Mouse (Mus musculus) embryonic facial prominence, embryonic 10.5 days (tissue): Measurements from ENCODE around the gene Gm7271. TPM values are rescaled to one million over a fixed set of nuclear protein-coding genes. Genes with fewer than 3 reads are reported as not detected.
A peak's percentile ranks its signal among the peaks of the same experiment; 100 is the strongest.

Source experiments
- DNase-seq: peaks from one replicate; pipeline ENCODE4 v3.0.0-alpha.2; 2017; ENCODE audit warnings: low spot score
- H3K27ac ChIP-seq: fragments of 300-500 bp; sonication (generic); replicated peaks from 2 replicates; pipeline ENCODE4 v1.5.1; 2016; ENCODE audit warnings: mild to moderate bottlenecking
- H3K27me3 ChIP-seq: fragments of 300-500 bp; sonication (generic); replicated peaks from 2 replicates; pipeline ENCODE4 v1.6.1; 2016; ENCODE audit warnings: low read depth, mild to moderate bottlenecking; ENCODE audit not compliant: poor library complexity, severe bottlenecking
- H3K36me3 ChIP-seq: fragments of 300-500 bp; sonication (generic); replicated peaks from 2 replicates; pipeline ENCODE4 v1.6.1; 2016; ENCODE audit warnings: mild to moderate bottlenecking, moderate library complexity
- H3K4me1 ChIP-seq: fragments of 300-500 bp; sonication (generic); 2 replicates; pipeline ENCODE4 v1.6.1; 2016
- H3K4me3 ChIP-seq: fragments of 300-500 bp; sonication (generic); 2 replicates; pipeline ENCODE4 v1.5.1; 2016; ENCODE audit warnings: mild to moderate bottlenecking, moderate library complexity
- H3K9me3 ChIP-seq: fragments of 300-500 bp; sonication (generic); 2 replicates; pipeline ENCODE4 v1.6.1; 2016; ENCODE audit warnings: mild to moderate bottlenecking
- WGBS: fragments of 180-500 bp; shearing (Covaris S2); methylation state at CpG from one replicate; pipeline ENCODE4 v1.1.7; 2016; 5-methylcytosine and 5-hydroxymethylcytosine counted together
- polyA plus RNA-seq: library from polyadenylated mRNA; unstranded; fragments of >200 nt; fragmentation: Nextera tagmentation; extraction: Ambion mirVana; gene quantifications from 2 replicates; pipeline ENCODE4 v1.2.1, GENCODE M21; 2016

Gm7271 gene
- polyA plus RNA-seq, 1 experiment from 2014 or later: 8.6 TPM

GRCm38 (mm10) chr5:76529704-76530066, 45.8 kb downstream of the Gm7271 start:
- peak overlapping the region; percentile 97 for H3K4me3 ChIP-seq
- H3K27me3 ChIP-seq: no peaks in the 10 kb centered on the region
- H3K9me3 ChIP-seq: no peaks in the 10 kb centered on the region
- 10% methylated on average over 9 of the region's 9 CpGs for WGBS
- DNase-seq: no peak
- H3K4me1 ChIP-seq: peaks cover 12% of the 10 kb centered on the region
- peak overlapping the region; percentile 86 for H3K27ac ChIP-seq
- peaks cover 9% of the 10 kb centered on the region for H3K36me3 ChIP-seq

- no peaks in the 10 kb centered on the region for H3K9me3 ChIP-seq
- 88% methylated on average over 6 of the region's 6 CpGs for WGBS
- no peak overlapping the region for H3K27ac ChIP-seq
- H3K4me3 ChIP-seq: no peak overlapping the region
- H3K36me3 ChIP-seq: peaks cover 39% of the 10 kb centered on the region
- H3K27me3 ChIP-seq: no peaks in the 10 kb centered on the region
- no peak for DNase-seq
- peaks cover 12% of the 10 kb centered on the region for H3K4me1 ChIP-seq
These were observed 49.3 kb downstream of the Gm7271 start for GRCm38 (mm10) chr5:76533186-76533585.

GRCm38 (mm10) chr5:76536231-76536630, 52.4 kb downstream of the Gm7271 start:
- Histone ChIP-seq H3K27me3 (no peaks in the 10 kb centered on the region), H3K4me3 (no peak overlapping the region), H3K9me3 (no peaks in the 10 kb centered on the region), H3K36me3 (peaks cover 54% of the 10 kb centered on the region), H3K27ac (no peak overlapping the region), H3K4me1 (no peaks in the 10 kb centered on the region)
- WGBS: 80% methylated on average over 1 of the region's 1 CpGs
- no peak for DNase-seq

GRCm38 (mm10) chr5:76537578-76537977, 53.7 kb downstream of the Gm7271 start:
- no peak for DNase-seq
- Histone ChIP-seq H3K36me3 (peaks cover 65% of the 10 kb centered on the region), H3K27ac (no peak overlapping the region), H3K27me3 (no peaks in the 10 kb centered on the region), H3K9me3 (no peaks in the 10 kb centered on the region), H3K4me3 (no peak overlapping the region), H3K4me1 (no peaks in the 10 kb centered on the region)
- 96% methylated on average over 10 of the region's 10 CpGs for WGBS

GRCm38 (mm10) chr5:76540181-76540580, 56.3 kb downstream of the Gm7271 start:
- H3K4me1 ChIP-seq: no peaks in the 10 kb centered on the region
- H3K27me3 ChIP-seq: no peaks in the 10 kb centered on the region
- no peak overlapping the region for H3K4me3 ChIP-seq
- H3K9me3 ChIP-seq: no peaks in the 10 kb centered on the region
- DNase-seq: no peak
- WGBS: 84% methylated on average over 8 of the region's 8 CpGs
- H3K36me3 ChIP-seq: peaks cover 78% of the 10 kb centered on the region
- H3K27ac ChIP-seq: no peak overlapping the region

GRCm38 (mm10) chr5:76540842-76541241, 57.0 kb downstream of the Gm7271 start:
- Histone ChIP-seq H3K36me3 (peaks cover 77% of the 10 kb centered on the region), H3K4me3 (no peak overlapping the region), H3K9me3 (no peaks in the 10 kb centered on the region), H3K27ac (no peak overlapping the region), H3K27me3 (no peaks in the 10 kb centered on the region), H3K4me1 (no peaks in the 10 kb centered on the region)
- no peak for DNase-seq

GRCm38 (mm10) chr5:76543200-76543599, 59.4 kb downstream of the Gm7271 start:
- 92% methylated on average over 8 of the region's 8 CpGs for WGBS
- no peaks in the 10 kb centered on the region for H3K9me3 ChIP-seq
- no peaks in the 10 kb centered on the region for H3K4me1 ChIP-seq
- H3K36me3 ChIP-seq: peaks cover 68% of the 10 kb centered on the region
- H3K4me3 ChIP-seq: no peak overlapping the region
- DNase-seq: no peak
- no peaks in the 10 kb centered on the region for H3K27me3 ChIP-seq
- H3K27ac ChIP-seq: no peak overlapping the region

- no peaks in the 10 kb centered on the region for H3K27me3 ChIP-seq
- no peak overlapping the region for H3K4me3 ChIP-seq
- no peaks in the 10 kb centered on the region for H3K9me3 ChIP-seq
- H3K36me3 ChIP-seq: peaks cover 61% of the 10 kb centered on the region
- 90% methylated on average over 8 of the region's 8 CpGs for WGBS
- H3K4me1 ChIP-seq: no peaks in the 10 kb centered on the region
- no peak overlapping the region for H3K27ac ChIP-seq
- no peak for DNase-seq
These were observed 66.6 kb downstream of the Gm7271 start for GRCm38 (mm10) chr5:76550426-76550825.

- H3K36me3 ChIP-seq: peaks cover 92% of the 10 kb centered on the region
- H3K4me3 ChIP-seq: no peak overlapping the region
- peak; percentile 69 for DNase-seq
- H3K4me1 ChIP-seq: no peaks in the 10 kb centered on the region
- H3K27ac ChIP-seq: no peak overlapping the region
- H3K27me3 ChIP-seq: no peaks in the 10 kb centered on the region
- no peaks in the 10 kb centered on the region for H3K9me3 ChIP-seq
- WGBS: 24% methylated on average over 3 of the region's 3 CpGs
These were observed 81.5 kb downstream of the Gm7271 start for GRCm38 (mm10) chr5:76565321-76565720.

Other genes starting within 250 kb of the Gm7271 start
- gene Clock, start 179.2 kb upstream of the Gm7271 start, polyA plus RNA-seq: 10.5 and 11.5 TPM in 2 replicates
- gene Pdcl2, start 152.9 kb upstream of the Gm7271 start, polyA plus RNA-seq: not detected in 2 replicates
- 0.38 and 0.67 TPM in 2 replicates for gene Nmu, start 120.3 kb upstream of the Gm7271 start, polyA plus RNA-seq
- 42.4 and 44.1 TPM in 2 replicates for gene Exoc1, start 45.3 kb downstream of the Gm7271 start, polyA plus RNA-seq
- gene Cep135, start 104.7 kb downstream of the Gm7271 start, polyA plus RNA-seq: 10.3 and 12.1 TPM in 2 replicates
- gene C530008M17Rik, start 172.5 kb downstream of the Gm7271 start, polyA plus RNA-seq: 32.7 and 33.4 TPM in 2 replicates